Mouse (Mus musculus): ENCODE measurements around the gene Qars.

- TF ChIP-seq POLR2A (IDR thresholded peaks at IDR 0.05; ENCODE audit: low read depth, low read length), result no peak
- TF ChIP-seq CTCF (IDR thresholded peaks at IDR 0.05; ENCODE audit: extremely low read depth, insufficient read depth, insufficient read length, insufficient replicate concordance), result no peak
Observed at GRCm38 (mm10) chr9:108508776-108509175, 1.3 kb downstream of the Qars start.

All from spleen, adult 2 months (tissue).